Mouse (Mus musculus): Measurements from ENCODE around the gene Sel1l3.

The Sel1l3 gene

GRCm38 (mm10) chr5:53140158-53140927 is 73.4 kb downstream of the Sel1l3 start:
- no peak for DNase-seq (ENCODE audit: low spot score in 2 of 2)

- no peak for DNase-seq (ENCODE audit: low spot score in 2 of 2)
Observed at GRCm38 (mm10) chr5:53139566-53139965, 74.2 kb downstream of the Sel1l3 start.

GRCm38 (mm10) chr5:53139140-53139539 is 74.6 kb downstream of the Sel1l3 start:
- DNase-seq (ENCODE audit: low spot score in 2 of 2), result no peak

GRCm38 (mm10) chr5:53138025-53138424 is 75.7 kb downstream of the Sel1l3 start:
- no peak for DNase-seq (ENCODE audit: low spot score in 2 of 2)

GRCm38 (mm10) chr5:53135984-53136383 is 77.7 kb downstream of the Sel1l3 start:
- no peak for DNase-seq (ENCODE audit: low spot score in 2 of 2)

GRCm38 (mm10) chr5:53134003-53134402 is 79.7 kb downstream of the Sel1l3 start:
- DNase-seq (ENCODE audit: low spot score in 2 of 2), result no peak

GRCm38 (mm10) chr5:53124701-53125100 is 89.0 kb downstream of the Sel1l3 start:
- DNase-seq (ENCODE audit: low spot score in 2 of 2), result no peak

- peak in 1 of 2 experiments; percentile 40 for DNase-seq (ENCODE audit: low spot score in 2 of 2)
Observed at GRCm38 (mm10) chr5:53123525-53124286, 90.0 kb downstream of the Sel1l3 start.

GRCm38 (mm10) chr5:53119689-53120088 is 94.0 kb downstream of the Sel1l3 start:
- DNase-seq (ENCODE audit: low spot score in 2 of 2), result no peak

GRCm38 (mm10) chr5:53118212-53118611 is 95.5 kb downstream of the Sel1l3 start:
- no peak for DNase-seq (ENCODE audit: low spot score in 2 of 2)

GRCm38 (mm10) chr5:53114616-53115267 is 99.0 kb downstream of the Sel1l3 start:
- DNase-seq (ENCODE audit: low spot score in 2 of 2), result no peak

GRCm38 (mm10) chr5:53112942-53113341 is 100.8 kb downstream of the Sel1l3 start:
- DNase-seq (ENCODE audit: low spot score in 2 of 2), result no peak

GRCm38 (mm10) chr5:53111036-53111435 is 102.7 kb downstream of the Sel1l3 start:
- no peak for DNase-seq (ENCODE audit: low spot score in 2 of 2)

- DNase-seq (ENCODE audit: low spot score in 2 of 2), result no peak
Observed at GRCm38 (mm10) chr5:53110225-53110624, 103.5 kb downstream of the Sel1l3 start.

GRCm38 (mm10) chr5:53108668-53109067 is 105.1 kb downstream of the Sel1l3 start:
- DNase-seq (ENCODE audit: low spot score in 2 of 2), result no peak

- no peak for DNase-seq (ENCODE audit: low spot score in 2 of 2)
Observed at GRCm38 (mm10) chr5:53108026-53108425, 105.7 kb downstream of the Sel1l3 start.

GRCm38 (mm10) chr5:53106731-53107130 is 107.0 kb downstream of the Sel1l3 start:
- no peak for DNase-seq (ENCODE audit: low spot score in 2 of 2)

- DNase-seq (ENCODE audit: low spot score in 2 of 2), result no peak
Observed at GRCm38 (mm10) chr5:53106125-53106524, 107.6 kb downstream of the Sel1l3 start.

GRCm38 (mm10) chr5:53105716-53106115 is 108.0 kb downstream of the Sel1l3 start:
- no peak for DNase-seq (ENCODE audit: low spot score in 2 of 2)

GRCm38 (mm10) chr5:53104177-53104855 is 109.4 kb downstream of the Sel1l3 start:
- no peak for DNase-seq (ENCODE audit: low spot score in 2 of 2)

- no peak for DNase-seq (ENCODE audit: low spot score in 2 of 2)
Observed at GRCm38 (mm10) chr5:53101848-53102473, 111.8 kb downstream of the Sel1l3 start.

Data from frontal cortex, postnatal 25 days (tissue).